Mouse (Mus musculus) erythroblast, embryonic 14.5 days (primary cell): ENCODE data around the gene Sumo1.

Experiments
- GATA1 ChIP-seq: IDR thresholded peaks from 2 replicates; pipeline ENCODE4 v1.6.1; 2012; ENCODE audit warnings: low read length, inconsistent platforms, mixed read lengths
- TAL1 ChIP-seq: IDR thresholded peaks from 3 replicates; pipeline ENCODE4 v1.6.1; 2012; ENCODE audit warnings: low read length, inconsistent platforms, mixed read lengths

DNA sequence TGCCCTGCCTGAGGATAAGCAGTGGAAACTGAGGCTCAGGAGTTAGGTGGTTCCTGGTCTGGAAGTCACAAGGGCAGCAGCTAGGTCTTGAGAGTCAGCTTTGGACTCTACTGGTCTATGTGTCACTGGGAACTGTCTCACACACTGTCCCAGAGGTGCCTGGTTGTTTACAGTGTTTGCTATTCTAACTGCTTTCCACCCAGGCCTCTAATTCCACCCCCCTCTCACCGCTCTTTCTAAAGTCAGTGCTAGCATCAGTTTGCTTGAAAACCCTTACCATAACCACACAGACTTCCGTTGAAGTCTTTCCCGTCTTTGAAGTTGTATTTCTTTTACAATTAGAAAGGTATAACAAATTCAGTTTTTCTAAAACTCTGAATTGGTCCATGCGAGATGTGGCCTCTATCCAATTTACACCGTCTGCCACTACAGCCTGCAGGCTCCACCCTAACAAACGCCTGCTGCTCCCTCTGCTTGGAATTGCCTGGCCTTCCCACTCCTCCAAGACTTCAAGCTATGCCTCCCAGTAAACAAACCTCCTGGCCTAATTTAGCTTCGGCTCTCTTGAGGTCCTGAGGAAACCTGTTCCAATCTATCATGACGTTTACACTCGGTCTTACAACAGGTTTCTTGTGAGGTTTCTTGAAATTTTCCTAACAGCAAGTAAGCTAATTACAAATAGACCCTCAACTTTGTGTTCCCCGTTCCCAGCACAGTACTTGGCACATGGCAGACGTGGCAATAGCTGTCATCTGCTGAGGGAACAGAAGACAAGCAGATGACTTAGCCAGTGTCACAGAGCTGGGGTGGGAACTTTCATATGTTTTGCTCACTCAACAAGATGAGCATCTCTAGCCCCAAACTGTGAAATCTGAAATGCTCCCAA, 67.9 kb downstream of the Sumo1 start:
- no peak for TF ChIP-seq TAL1
- no peak for TF ChIP-seq GATA1
